In the genomic region with DNA sequence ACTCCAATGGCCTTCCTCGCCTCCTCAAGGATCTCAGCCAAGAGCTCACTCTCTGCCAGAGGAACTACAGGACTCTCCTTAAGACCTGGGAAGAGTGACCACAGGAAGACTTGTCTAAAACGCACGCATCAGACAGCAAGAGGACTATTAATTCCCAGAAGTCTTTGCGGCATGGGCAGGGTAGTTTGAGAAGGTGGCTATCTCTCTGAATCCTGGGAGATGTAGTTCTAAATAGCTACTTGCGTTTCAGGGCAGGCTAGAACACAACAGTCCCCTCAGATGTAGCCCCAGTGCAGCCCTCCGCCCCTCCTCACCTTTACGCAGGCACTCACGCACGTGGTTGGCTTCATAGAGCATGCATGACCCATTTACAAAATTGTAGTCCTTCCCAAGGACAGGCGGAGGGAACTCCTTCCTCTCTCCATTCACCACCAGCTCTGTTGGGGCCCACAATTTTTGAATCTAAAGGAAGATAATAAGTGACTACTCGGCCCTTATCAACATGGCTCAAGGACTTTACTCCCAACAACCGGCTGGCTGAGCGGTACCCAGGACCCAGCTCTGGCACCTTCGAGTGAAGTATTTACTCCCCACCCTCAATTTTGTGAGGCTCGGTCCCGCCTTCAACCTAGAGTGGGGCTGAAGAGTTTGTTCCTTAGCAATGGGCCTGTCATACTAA, we compare ENCODE assay signal across 9 mouse cellular contexts. TPM values are rescaled to one million over a fixed set of nuclear protein-coding genes. Genes with fewer than 3 reads are reported as not detected.
DNase-seq lines count a peak whose midpoint lies in the region; ATAC-seq and TF ChIP-seq lines count a peak whose summit lies in the region.
"Had no signal": no experiment of that assay in that cellular context is flagged by ENCODE, and none has a peak within 500 bp of the region (broad histone marks: within the 10 kb centered on the region; RNA-seq: fewer than 3 reads in every experiment).

No protein-coding gene starts in this region.

- DNase-seq in adrenal gland, adult 2 months, result peak; percentile 63
- DNase-seq in adrenal gland, adult 8-10 months, result no peak
- DNase-seq in testis, postnatal 14 days (ENCODE audit: low spot score), result no peak
- DNase-seq in limb, embryonic 10.5 days (ENCODE audit: low spot score), result no peak
- DNase-seq in embryo, embryonic 10.5 days (ENCODE audit: low spot score), result no peak
- no peak for DNase-seq in thymus, postnatal 36 days

- TF ChIP-seq CTCF in testis, adult 2 months (IDR thresholded peaks at IDR 0.05; ENCODE audit: control insufficient read depth, insufficient read depth, insufficient replicate concordance, low read depth, low read length), result no peak

- H3K4me1 ChIP-seq in testis, adult 2 months (ENCODE audit: control insufficient read depth, insufficient read depth, low read length), result peaks cover 8% of the 10 kb centered on the region
- H3K4me1 ChIP-seq in limb, embryonic 10.5 days, result 0 out of 2 replicates have a peak, but pooled peaks cover 5% of the 10 kb centered on the region
- no peaks in the 10 kb centered on the region for H3K4me1 ChIP-seq in neural tube, embryonic 13.5 days (replicated peaks)

- no peak overlapping the region for H3K4me3 ChIP-seq in testis, adult 2 months (ENCODE audit: control insufficient read depth, low read depth, low read length)
- peak overlapping the region; percentile 34 for H3K4me3 ChIP-seq in limb, embryonic 10.5 days
- peak overlapping the region; percentile 17 for H3K4me3 ChIP-seq in neural tube, embryonic 13.5 days

- H3K9me3 ChIP-seq in limb, embryonic 10.5 days (replicated peaks), result no peaks in the 10 kb centered on the region
- H3K9me3 ChIP-seq in neural tube, embryonic 13.5 days, result no peaks in the 10 kb centered on the region

- H3K9ac ChIP-seq in neural tube, embryonic 13.5 days, result peak overlapping the region; percentile 38; the same call in 1 of the 2 replicates

- no peak for TF ChIP-seq POLR2A in testis, adult 2 months (IDR thresholded peaks at IDR 0.05; ENCODE audit: control insufficient read depth, low read depth, low read length)

- peak overlapping the region; percentile 55 for H3K27ac ChIP-seq in testis, adult 2 months (ENCODE audit: control insufficient read depth, insufficient read depth, low read depth, low read length)
- H3K27ac ChIP-seq in limb, embryonic 10.5 days, result no peak overlapping the region
- H3K27ac ChIP-seq in neural tube, embryonic 13.5 days (replicated peaks), result no peak overlapping the region

- 68% methylated on average over 16 of the region's 16 CpGs for WGBS in limb, embryonic 10.5 days
- WGBS in neural tube, embryonic 13.5 days, result 77% methylated on average over 16 of the region's 16 CpGs

- H3K4me2 ChIP-seq in neural tube, embryonic 13.5 days, result peak overlapping the region; percentile 40

- no peaks in the 10 kb centered on the region for H3K36me3 ChIP-seq in testis, adult 2 months (ENCODE audit: control insufficient read depth, insufficient read depth, low read length)
- H3K36me3 ChIP-seq in limb, embryonic 10.5 days, result peaks cover 7% of the 10 kb centered on the region
- no peaks in the 10 kb centered on the region for H3K36me3 ChIP-seq in neural tube, embryonic 13.5 days

- H3K27me3 ChIP-seq in testis, adult 2 months (ENCODE audit: control insufficient read depth, insufficient read depth, low read length), result no peaks in the 10 kb centered on the region
- no peaks in the 10 kb centered on the region for H3K27me3 ChIP-seq in limb, embryonic 10.5 days (ENCODE audit: low read depth, poor library complexity, severe bottlenecking)
- no peaks in the 10 kb centered on the region for H3K27me3 ChIP-seq in neural tube, embryonic 13.5 days

- ATAC-seq in neural tube, embryonic 13.5 days (ENCODE audit: low read depth), result 0 out of 2 replicates have a peak, but pooled peaks have one; percentile 38

RNA-seq across cellular contexts. Expression of a gene that starts 6.2 kb away (rescaled TPM):
- under 1 TPM; 0.41 to 0.75 TPM for total RNA-seq in adrenal gland, adult 2 months (2021)
- polyA plus RNA-seq in adrenal gland, adult 2 months (2012; rRNA removed), result 0.44 and 0.64 TPM in 2 replicates
- 1 to 10 TPM in 2 of 4 experiments, under 1 TPM in 2; 0.20 to 2.5 (median 0.94) TPM for total RNA-seq in adrenal gland, adult 8-10 months (2022)
- 879 and 1,010 TPM in 2 replicates for polyA plus RNA-seq in testis, adult 2 months (2012; rRNA removed)
- 1.8 and 2.2 TPM in 2 replicates for polyA plus RNA-seq in limb, embryonic 10.5 days (2016; fragmentation: Nextera tagmentation; extraction: Ambion mirVana)
- 0.13 and 0.29 TPM in 2 replicates for polyA plus RNA-seq in neural tube, embryonic 13.5 days (2015; fragmentation: Nextera tagmentation; extraction: Ambion mirVana)
- total RNA-seq: heart, postnatal 10 days had no signal

RNA-seq across cellular contexts. Expression of a gene that starts 8.7 kb away (rescaled TPM):
- 10 to 100 TPM; 52.5 to 60.6 TPM for total RNA-seq in adrenal gland, adult 2 months (2021)
- polyA plus RNA-seq in adrenal gland, adult 2 months (2012; rRNA removed), result 148 and 158 TPM in 2 replicates
- total RNA-seq in adrenal gland, adult 8-10 months (2022), result 100 to 1,000 TPM in 1 of 4 experiments, 10 to 100 TPM in 3; 71.7 to 105 (median 89.1) TPM
- 24.9 and 26.3 TPM in 2 replicates for polyA plus RNA-seq in testis, adult 2 months (2012; rRNA removed)
- polyA plus RNA-seq in limb, embryonic 10.5 days (2016; fragmentation: Nextera tagmentation; extraction: Ambion mirVana), result 248 and 297 TPM in 2 replicates
- 184 and 237 TPM in 2 replicates for polyA plus RNA-seq in neural tube, embryonic 13.5 days (2015; fragmentation: Nextera tagmentation; extraction: Ambion mirVana)

RNA-seq across cellular contexts. Expression of a gene that starts 11.2 kb away (rescaled TPM):
- total RNA-seq in adrenal gland, adult 2 months (2021), result 10 to 100 TPM in 1 of 2 experiments, 1 to 10 TPM in 1; 2.2 to 33.5 TPM
- polyA plus RNA-seq in adrenal gland, adult 2 months (2012; rRNA removed), result 0.45 TPM in 1 of 2 replicates, not detected in the other
- 10 to 100 TPM; 38.9 to 41.2 (median 40.2) TPM for total RNA-seq in adrenal gland, adult 8-10 months (2022)
- polyA plus RNA-seq in testis, adult 2 months (2012; rRNA removed), result 0.81 TPM in 1 of 2 replicates, not detected in the other
- polyA plus RNA-seq in limb, embryonic 10.5 days (2016; fragmentation: Nextera tagmentation; extraction: Ambion mirVana), result not detected in 2 replicates
- not detected in 2 replicates for polyA plus RNA-seq in neural tube, embryonic 13.5 days (2015; fragmentation: Nextera tagmentation; extraction: Ambion mirVana)

RNA-seq across cellular contexts. Expression of a gene that starts 13.2 kb away (rescaled TPM):
- total RNA-seq in adrenal gland, adult 2 months (2021), result 10 to 100 TPM; 55.4 to 71.1 TPM
- 17.6 and 21.4 TPM in 2 replicates for polyA plus RNA-seq in adrenal gland, adult 2 months (2012; rRNA removed)
- 10 to 100 TPM; 65.1 to 80.0 (median 69.2) TPM for total RNA-seq in adrenal gland, adult 8-10 months (2022)
- 3.0 and 3.4 TPM in 2 replicates for polyA plus RNA-seq in testis, adult 2 months (2012; rRNA removed)
- 4.9 and 5.8 TPM in 2 replicates for polyA plus RNA-seq in limb, embryonic 10.5 days (2016; fragmentation: Nextera tagmentation; extraction: Ambion mirVana)
- 3.2 and 3.4 TPM in 2 replicates for polyA plus RNA-seq in neural tube, embryonic 13.5 days (2015; fragmentation: Nextera tagmentation; extraction: Ambion mirVana)

RNA-seq across cellular contexts. Expression of a gene that starts 15.7 kb away (rescaled TPM):
- 1,000 to 10,000 TPM; 1,338 to 1,480 TPM for total RNA-seq in adrenal gland, adult 2 months (2021)
- polyA plus RNA-seq in adrenal gland, adult 2 months (2012; rRNA removed), result 7,024 and 7,397 TPM in 2 replicates
- 1,000 to 10,000 TPM; 1,223 to 1,354 (median 1,306) TPM for total RNA-seq in adrenal gland, adult 8-10 months (2022)
- 152 and 188 TPM in 2 replicates for polyA plus RNA-seq in testis, adult 2 months (2012; rRNA removed)
- polyA plus RNA-seq in limb, embryonic 10.5 days (2016; fragmentation: Nextera tagmentation; extraction: Ambion mirVana), result 5,063 and 5,416 TPM in 2 replicates
- 6,282 and 6,442 TPM in 2 replicates for polyA plus RNA-seq in neural tube, embryonic 13.5 days (2015; fragmentation: Nextera tagmentation; extraction: Ambion mirVana)

Comparison
In these comparisons a context has a peak if more than half of its experiments do, and no peak if none do; other contexts are left out.
1. RNA of a gene that starts 6.2 kb away (polyA plus RNA-seq): 879 to 1,010 TPM in testis, adult 2 months; 1.8 to 2.2 TPM in limb, embryonic 10.5 days, 0.44 to 0.64 TPM in adrenal gland, adult 2 months and 0.13 to 0.29 TPM in neural tube, embryonic 13.5 days; every median in the first group is over 100 times any median in the second.